Mouse (Mus musculus) limb, embryonic 15.5 days (tissue): Measurements from ENCODE around the gene Dusp2. TPM values are rescaled to one million over a fixed set of nuclear protein-coding genes. Genes with fewer than 3 reads are reported as not detected.
A peak's percentile ranks its signal among the peaks of the same experiment; 100 is the strongest.

Source experiments
- ATAC-seq: fragments of 200-750 bp; cut with Nextera tagmentation; 2 replicates; pipeline ENCODE4 v1.8.0; 2017; ENCODE audit warnings: low read depth, moderate TSS enrichment; ENCODE audit not compliant: insufficient number of reproducible peaks, low FRiP score, low TSS enrichment
- H3K27ac ChIP-seq: fragments of 300-500 bp; sonication (generic); 2 replicates; pipeline ENCODE4 v1.5.1; 2015; ENCODE audit warnings: moderate library complexity, mild to moderate bottlenecking, inconsistent platforms
- H3K27me3 ChIP-seq: fragments of 300-500 bp; sonication (generic); 2 replicates; pipeline ENCODE4 v1.6.1; 2015; ENCODE audit warnings: inconsistent platforms
- H3K36me3 ChIP-seq: fragments of 300-500 bp; sonication (generic); 2 replicates; pipeline ENCODE4 v1.6.1; 2015; ENCODE audit warnings: inconsistent platforms
- H3K4me1 ChIP-seq: fragments of 300-500 bp; sonication (generic); 2 replicates; pipeline ENCODE4 v1.6.1; 2015; ENCODE audit warnings: inconsistent platforms
- H3K4me2 ChIP-seq: fragments of 300-500 bp; sonication (generic); 2 replicates; pipeline ENCODE4 v1.6.1; 2015; ENCODE audit warnings: mild to moderate bottlenecking, inconsistent platforms
- H3K4me3 ChIP-seq: fragments of 300-500 bp; sonication (generic); 2 replicates; pipeline ENCODE4 v1.5.1; 2015; ENCODE audit warnings: mild to moderate bottlenecking, inconsistent platforms
- H3K9ac ChIP-seq: fragments of 300-500 bp; sonication (generic); 2 replicates; pipeline ENCODE4 v1.6.1; 2015; ENCODE audit warnings: inconsistent platforms
- H3K9me3 ChIP-seq: fragments of 300-500 bp; sonication (generic); 2 replicates; pipeline ENCODE4 v1.6.1; 2016; ENCODE audit warnings: inconsistent platforms
- WGBS: fragments of 180-500 bp; shearing (Covaris S2); methylation state at CpG from one replicate; pipeline ENCODE4 v1.1.7; 2015; 5-methylcytosine and 5-hydroxymethylcytosine counted together
- polyA plus RNA-seq: library from polyadenylated mRNA; unstranded; fragments of >200 nt; fragmentation: Nextera tagmentation; extraction: Ambion mirVana; gene quantifications from 2 replicates; pipeline ENCODE4 v1.2.1, GENCODE M21; 2015

Dusp2 gene
- polyA plus RNA-seq, 1 experiment from 2014 or later, result 7.4 TPM

- no peak overlapping the region for H3K27ac ChIP-seq
- no peaks in the 10 kb centered on the region for H3K9me3 ChIP-seq
- H3K4me2 ChIP-seq, result no peak overlapping the region
- H3K9ac ChIP-seq, result no peak overlapping the region
- H3K36me3 ChIP-seq, result no peaks in the 10 kb centered on the region
- WGBS, result 67% methylated on average over 12 of the region's 12 CpGs
- no peaks in the 10 kb centered on the region; the same call in 1 of the 2 replicates for H3K4me1 ChIP-seq
- ATAC-seq, result no peak; the same call in 1 of the 2 replicates
- H3K27me3 ChIP-seq, result no peaks in the 10 kb centered on the region
- H3K4me3 ChIP-seq, result no peak overlapping the region
Measured at GRCm38 (mm10) chr2:127328090-127328851, 7.7 kb upstream of the Dusp2 start.

GRCm38 (mm10) chr2:127332807-127333570 is 3.0 kb upstream of the Dusp2 start:
- peaks cover 37% of the 10 kb centered on the region for H3K27me3 ChIP-seq
- 81% methylated on average over 14 of the region's 14 CpGs for WGBS
- H3K27ac ChIP-seq, result no peak overlapping the region

GRCm38 (mm10) chr2:127333945-127334603 is 1.9 kb upstream of the Dusp2 start:
- no peak for ATAC-seq
- H3K36me3 ChIP-seq, result no peaks in the 10 kb centered on the region
- no peak overlapping the region for H3K27ac ChIP-seq
- no peak overlapping the region for H3K9ac ChIP-seq
- no peak overlapping the region for H3K4me2 ChIP-seq
- H3K4me1 ChIP-seq, result peaks cover 17% of the 10 kb centered on the region
- WGBS, result 59% methylated on average over 5 of the region's 5 CpGs
- peaks cover 38% of the 10 kb centered on the region for H3K27me3 ChIP-seq
- no peak overlapping the region for H3K4me3 ChIP-seq
- H3K9me3 ChIP-seq, result no peaks in the 10 kb centered on the region

More at GRCm38 (mm10) chr2:127332807-127333570, 3.0 kb upstream of the Dusp2 start:
- Histone ChIP-seq H3K36me3 (no peaks in the 10 kb centered on the region), H3K9me3 (no peaks in the 10 kb centered on the region), H3K4me1 (peaks cover 17% of the 10 kb centered on the region), H3K4me3 (no peak overlapping the region), H3K9ac (no peak overlapping the region), H3K4me2 (no peak overlapping the region)
- no peak for ATAC-seq

GRCm38 (mm10) chr2:127335078-127335541 is 849 bp upstream of the Dusp2 start:
- Histone ChIP-seq H3K4me1 (peaks cover 17% of the 10 kb centered on the region), H3K9ac (no peak overlapping the region), H3K36me3 (no peaks in the 10 kb centered on the region), H3K4me2 (peak overlapping the region; percentile 96; the same call in 1 of the 2 replicates), H3K27ac (no peak overlapping the region), H3K27me3 (peaks cover 38% of the 10 kb centered on the region), H3K9me3 (no peaks in the 10 kb centered on the region), H3K4me3 (no peak overlapping the region)
- ATAC-seq, result no peak
- WGBS, result 34% methylated on average over 11 of the region's 11 CpGs

GRCm38 (mm10) chr2:127336497-127336832 is 506 bp downstream of the Dusp2 start:
- no peak for ATAC-seq
- H3K4me2 ChIP-seq, result peak overlapping the region; percentile 96
- H3K27me3 ChIP-seq, result peaks cover 38% of the 10 kb centered on the region
- 6% methylated on average over 33 of the region's 33 CpGs for WGBS
- peak overlapping the region; percentile 29 for H3K9ac ChIP-seq
- H3K9me3 ChIP-seq, result no peaks in the 10 kb centered on the region
- peaks cover 17% of the 10 kb centered on the region for H3K4me1 ChIP-seq
- peak overlapping the region; percentile 56 for H3K4me3 ChIP-seq
- H3K36me3 ChIP-seq, result no peaks in the 10 kb centered on the region
- no peak overlapping the region for H3K27ac ChIP-seq

GRCm38 (mm10) chr2:127336885-127337284 is 926 bp downstream of the Dusp2 start:
- Histone ChIP-seq H3K27me3 (peaks cover 38% of the 10 kb centered on the region), H3K4me2 (peak overlapping the region; percentile 96), H3K4me1 (peaks cover 17% of the 10 kb centered on the region), H3K9ac (no peak overlapping the region), H3K36me3 (no peaks in the 10 kb centered on the region), H3K27ac (no peak overlapping the region), H3K9me3 (no peaks in the 10 kb centered on the region), H3K4me3 (peak overlapping the region; percentile 56)
- ATAC-seq, result no peak
- 39% methylated on average over 5 of the region's 5 CpGs for WGBS

- no peak overlapping the region for H3K4me2 ChIP-seq
- 69% methylated on average over 11 of the region's 11 CpGs for WGBS
- peak overlapping the region; percentile 56 for H3K4me3 ChIP-seq
- peaks cover 38% of the 10 kb centered on the region for H3K27me3 ChIP-seq
- no peaks in the 10 kb centered on the region for H3K9me3 ChIP-seq
- no peak overlapping the region for H3K9ac ChIP-seq
- no peak overlapping the region for H3K27ac ChIP-seq
- ATAC-seq, result no peak
- H3K4me1 ChIP-seq, result peaks cover 17% of the 10 kb centered on the region
- H3K36me3 ChIP-seq, result no peaks in the 10 kb centered on the region
Measured at GRCm38 (mm10) chr2:127337531-127337930, 1.6 kb downstream of the Dusp2 start.

GRCm38 (mm10) chr2:127338012-127338411 is 2.1 kb downstream of the Dusp2 start:
- Histone ChIP-seq H3K27me3 (peaks cover 38% of the 10 kb centered on the region), H3K4me3 (no peak overlapping the region), H3K4me1 (peaks cover 17% of the 10 kb centered on the region), H3K4me2 (no peak overlapping the region), H3K27ac (no peak overlapping the region), H3K9me3 (no peaks in the 10 kb centered on the region), H3K9ac (no peak overlapping the region), H3K36me3 (no peaks in the 10 kb centered on the region)
- 54% methylated on average over 7 of the region's 7 CpGs for WGBS
- no peak for ATAC-seq

GRCm38 (mm10) chr2:127338416-127338815 is 2.5 kb downstream of the Dusp2 start, which contains the start of gene Astl:
TSS of gene Astl (plus strand) at chr2:127338639.
- Histone ChIP-seq H3K4me2 (no peak within 1 kb of the TSS), H3K4me3 (peak within 1 kb of the TSS; percentile 56), H3K36me3 (no peaks in the 10 kb centered on the region), H3K27ac (no peak within 1 kb of the TSS), H3K9me3 (no peaks in the 10 kb centered on the region), H3K9ac (no peak within 1 kb of the TSS), H3K4me1 (peaks cover 17% of the 10 kb centered on the region), H3K27me3 (peaks cover 38% of the 10 kb centered on the region)
- ATAC-seq, result no peak
- WGBS, result 68% methylated on average over 4 of the region's 4 CpGs

GRCm38 (mm10) chr2:127338833-127339232 is 2.9 kb downstream of the Dusp2 start:
- WGBS, result 58% methylated on average over 4 of the region's 4 CpGs
- H3K36me3 ChIP-seq, result no peaks in the 10 kb centered on the region
- H3K27ac ChIP-seq, result no peak overlapping the region
- no peak overlapping the region for H3K4me3 ChIP-seq
- no peak overlapping the region for H3K9ac ChIP-seq
- ATAC-seq, result no peak
- H3K4me2 ChIP-seq, result no peak overlapping the region
- H3K9me3 ChIP-seq, result no peaks in the 10 kb centered on the region
- peaks cover 17% of the 10 kb centered on the region for H3K4me1 ChIP-seq
- H3K27me3 ChIP-seq, result peaks cover 38% of the 10 kb centered on the region

- WGBS, result 75% methylated on average over 6 of the region's 6 CpGs
- H3K27me3 ChIP-seq, result peaks cover 36% of the 10 kb centered on the region
- no peak for ATAC-seq
- H3K9me3 ChIP-seq, result no peaks in the 10 kb centered on the region
- no peaks in the 10 kb centered on the region for H3K36me3 ChIP-seq
- H3K4me3 ChIP-seq, result no peak overlapping the region
- no peak overlapping the region for H3K9ac ChIP-seq
- no peak overlapping the region for H3K27ac ChIP-seq
- H3K4me2 ChIP-seq, result no peak overlapping the region
- peaks cover 17% of the 10 kb centered on the region for H3K4me1 ChIP-seq
Measured at GRCm38 (mm10) chr2:127339262-127339661, 3.3 kb downstream of the Dusp2 start.
